Mouse (Mus musculus) CH12.LX (cell line): ENCODE data around the gene Dynlt1f.
"Not testable (repeated sequence)": the region's sequence is repeated elsewhere in the genome, so short reads cannot be mapped to it uniquely, and the experiment has no call there.

Source experiments
- BHLHE40 ChIP-seq: IDR thresholded peaks from 2 replicates; pipeline ENCODE4 v1.6.1; 2011; ENCODE audit warnings: mild to moderate bottlenecking, low read depth, low read length, improper control_type of control experiment
- CHD2 ChIP-seq: IDR thresholded peaks from 2 replicates; pipeline ENCODE4 v1.6.1; 2011; ENCODE audit warnings: low read length, improper control_type of control experiment
- CTCF ChIP-seq, 2 experiments: IDR thresholded peaks in 1 of 2; conservative IDR thresholded peaks in 1 of 2; 2 replicates each; pipeline ENCODE4 v1.5.1; 2011 to 2012; ENCODE audit warnings: low read depth in 2 of 2, low read length in 2 of 2, improper control_type of control experiment in 1 of 2, inconsistent platforms in 1 of 2, mild to moderate bottlenecking in 1 of 2, moderate library complexity in 1 of 2
- EP300 ChIP-seq: IDR thresholded peaks from 2 replicates; pipeline ENCODE4 v1.6.1; 2011; ENCODE audit warnings: low read length, improper control_type of control experiment
- GABPA ChIP-seq: IDR thresholded peaks from 2 replicates; pipeline ENCODE4 v1.6.1; 2012; ENCODE audit warnings: low read depth, low read length, improper control_type of control experiment, inconsistent platforms; ENCODE audit not compliant: insufficient replicate concordance
- MXI1 ChIP-seq: IDR thresholded peaks from 2 replicates; pipeline ENCODE4 v1.6.1; 2011; ENCODE audit warnings: mild to moderate bottlenecking, low read depth, low read length, improper control_type of control experiment
- MYC ChIP-seq: IDR thresholded peaks from 2 replicates; pipeline ENCODE4 v1.6.1; 2011; ENCODE audit warnings: low read depth, mild to moderate bottlenecking, improper control_type of control experiment, low read length
- POLR2A ChIP-seq: IDR thresholded peaks from 2 replicates; pipeline ENCODE4 v1.6.1; 2011; ENCODE audit warnings: low read depth, mild to moderate bottlenecking, improper control_type of control experiment, low read length
- POLR2AphosphoS2 ChIP-seq: IDR thresholded peaks from 2 replicates; pipeline ENCODE4 v1.6.1; 2011; ENCODE audit warnings: low read depth, low read length, improper control_type of control experiment
- RAD21 ChIP-seq: IDR thresholded peaks from 2 replicates; pipeline ENCODE4 v1.6.1; 2011; ENCODE audit warnings: low read depth, mild to moderate bottlenecking, low read length, improper control_type of control experiment, moderate library complexity
- UBTF ChIP-seq: IDR thresholded peaks from 2 replicates; pipeline ENCODE4 v1.6.1; 2012; ENCODE audit warnings: low read depth, mild to moderate bottlenecking, inconsistent platforms, low read length, improper control_type of control experiment, moderate library complexity
- ZKSCAN1 ChIP-seq: IDR thresholded peaks from 2 replicates; pipeline ENCODE4 v1.6.1; 2012; ENCODE audit warnings: low read depth, inconsistent platforms, low read length, improper control_type of control experiment, borderline replicate concordance
- ZMIZ1 ChIP-seq: IDR thresholded peaks from 2 replicates; pipeline ENCODE4 v1.6.1; 2012; ENCODE audit warnings: low read depth, mild to moderate bottlenecking, inconsistent platforms, low read length, improper control_type of control experiment

DNA sequence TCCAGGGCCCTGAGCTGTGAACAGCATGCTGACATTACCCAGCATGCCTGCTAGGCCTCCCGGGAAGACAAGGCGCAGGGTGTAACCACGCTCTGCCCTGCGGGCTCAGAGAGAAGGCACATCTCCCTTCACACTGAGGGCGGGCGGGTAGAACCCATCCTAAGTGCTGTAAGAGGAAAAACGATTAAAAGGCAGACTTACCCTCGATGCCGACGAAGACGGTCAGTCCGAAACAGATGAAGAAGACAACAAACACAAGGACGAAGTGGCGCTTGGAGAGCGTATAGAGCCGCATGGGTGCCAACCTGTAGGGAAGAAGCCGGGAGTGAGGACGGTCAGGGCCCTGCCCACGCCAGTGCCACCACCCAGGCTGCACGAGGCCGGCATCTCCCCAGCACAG lies 16.2 kb downstream of the Dynlt1f start:
- not testable (repeated sequence) for TF ChIP-seq POLR2A; MYC; GABPA; CTCF (conservative IDR thresholded peaks at IDR 0.05 in 1 of 2, IDR thresholded peaks at IDR 0.05 in 1 of 2; ENCODE audit: low read depth in 2 of 2, low read length in 2 of 2); POLR2AphosphoS2; UBTF; RAD21; ZKSCAN1; ZMIZ1; EP300; CHD2; BHLHE40; MXI1
